Mouse (Mus musculus) inflammation-experienced regulatory T-cells, adult 6 months (primary cell): ENCODE measurements at regions not wholly inside any gene's neighbourhood (a gene's known extent, or its start where the extent isn't known, plus 50 kb on each side); places are given as distances from the start of the nearest gene placed in this dataset.

Experiments
- ATAC-seq: one replicate; pipeline ENCODE4 v1.8.0; 2017

- no peak for ATAC-seq
Observed at GRCm38 (mm10) chr17:4301142-4301853, 605.2 kb upstream of the Nox3 start.

- ATAC-seq = no peak
Observed at GRCm38 (mm10) chr17:4311785-4312379, 615.8 kb upstream of the Nox3 start.

- no peak for ATAC-seq
Observed at GRCm38 (mm10) chr17:4319141-4319540, 623.1 kb upstream of the Nox3 start.

- no peak for ATAC-seq
Observed at GRCm38 (mm10) chr17:4328810-4329209, 632.7 kb upstream of the Nox3 start.

- ATAC-seq = no peak
Observed at GRCm38 (mm10) chr17:4331650-4332049, 635.6 kb upstream of the Nox3 start.

- no peak for ATAC-seq
Observed at GRCm38 (mm10) chr17:4333091-4333490, 637.0 kb upstream of the Nox3 start.

GRCm38 (mm10) chr17:4353018-4353417 is 641.1 kb upstream of the Arid1b start:
- no peak for ATAC-seq

GRCm38 (mm10) chr17:4355506-4356218 is 638.5 kb upstream of the Arid1b start:
- no peak for ATAC-seq

- no peak for ATAC-seq
Observed at GRCm38 (mm10) chr17:4360413-4361320, 633.5 kb upstream of the Arid1b start.

GRCm38 (mm10) chr17:4365811-4366210 is 628.3 kb upstream of the Arid1b start:
- no peak for ATAC-seq

GRCm38 (mm10) chr17:4380449-4380848 is 613.7 kb upstream of the Arid1b start:
- ATAC-seq = no peak

GRCm38 (mm10) chr17:4380873-4381272 is 613.3 kb upstream of the Arid1b start:
- no peak for ATAC-seq

- no peak for ATAC-seq
Observed at GRCm38 (mm10) chr17:4381896-4382685, 612.0 kb upstream of the Arid1b start.

- no peak for ATAC-seq
Observed at GRCm38 (mm10) chr17:4382716-4383115, 611.4 kb upstream of the Arid1b start.

- no peak for ATAC-seq
Observed at GRCm38 (mm10) chr17:4387616-4388015, 606.5 kb upstream of the Arid1b start.

- ATAC-seq = no peak
Observed at GRCm38 (mm10) chr17:4390012-4390411, 604.1 kb upstream of the Arid1b start.

GRCm38 (mm10) chr17:4390577-4390976 is 603.6 kb upstream of the Arid1b start:
- no peak for ATAC-seq

GRCm38 (mm10) chr17:4391210-4391609 is 602.9 kb upstream of the Arid1b start:
- ATAC-seq = no peak

GRCm38 (mm10) chr17:4396119-4396518 is 598.0 kb upstream of the Arid1b start:
- ATAC-seq = no peak

GRCm38 (mm10) chr17:4417686-4418085 is 576.4 kb upstream of the Arid1b start:
- no peak for ATAC-seq

- no peak for ATAC-seq
Observed at GRCm38 (mm10) chr17:4424451-4425168, 569.5 kb upstream of the Arid1b start.
